Mouse (Mus musculus) right cerebral cortex, postnatal 4 days (tissue): ENCODE results near the gene Robo1.

ENCODE experiments used
- DNase-seq: peaks from one replicate; pipeline ENCODE4 v3.0.0-alpha.2; 2022

The Robo1 gene

GRCm38 (mm10) chr16:72307537-72308330, at the start of gene Robo1:
Gene Robo1 (plus strand): TSS chr16:72308306.
- no peak for DNase-seq

DNA sequence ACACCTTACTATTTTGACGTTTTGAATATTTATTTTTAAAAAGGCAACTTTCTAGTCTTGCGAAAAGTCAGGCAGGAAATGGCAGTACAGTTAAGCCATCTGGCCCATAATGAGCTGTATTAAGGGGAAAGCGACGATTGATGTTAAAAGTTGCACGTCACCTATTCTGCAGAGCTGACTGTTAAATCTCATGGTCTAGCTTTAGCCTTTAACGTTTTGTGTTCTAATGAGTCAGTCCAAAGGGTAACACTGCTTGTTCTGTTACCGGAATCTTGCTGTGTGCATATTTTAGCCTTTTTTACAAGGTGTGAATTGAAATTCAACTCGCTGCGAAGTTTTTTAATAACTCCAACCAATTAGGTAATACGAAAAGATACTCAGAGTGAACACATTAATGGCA, 40.3 kb upstream of the Robo1 start:
- DNase-seq, result no peak

GRCm38 (mm10) chr16:72276390-72277074, 31.6 kb upstream of the Robo1 start:
- DNase-seq, result no peak

DNA sequence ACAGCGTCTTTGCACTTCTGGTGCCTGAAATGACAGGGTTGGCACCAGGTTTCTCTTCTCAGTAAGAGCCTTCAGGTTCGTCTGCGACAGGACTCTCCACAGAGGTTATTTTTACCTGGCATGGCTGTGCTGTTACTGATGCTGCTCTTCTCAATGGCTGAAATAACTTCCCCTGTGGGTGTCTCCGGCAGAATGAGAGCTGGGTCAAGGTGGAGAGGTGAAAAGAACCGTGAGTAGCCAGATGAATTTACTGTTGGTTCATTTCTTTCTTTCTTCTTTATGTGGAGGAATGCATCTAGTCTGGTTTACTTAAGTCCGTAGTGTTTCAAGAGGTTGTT, 194 bp downstream of the Robo1 start:
- no peak for DNase-seq

GRCm38 (mm10) chr16:72327321-72327720, 19.2 kb downstream of the Robo1 start:
- DNase-seq, result no peak

DNA sequence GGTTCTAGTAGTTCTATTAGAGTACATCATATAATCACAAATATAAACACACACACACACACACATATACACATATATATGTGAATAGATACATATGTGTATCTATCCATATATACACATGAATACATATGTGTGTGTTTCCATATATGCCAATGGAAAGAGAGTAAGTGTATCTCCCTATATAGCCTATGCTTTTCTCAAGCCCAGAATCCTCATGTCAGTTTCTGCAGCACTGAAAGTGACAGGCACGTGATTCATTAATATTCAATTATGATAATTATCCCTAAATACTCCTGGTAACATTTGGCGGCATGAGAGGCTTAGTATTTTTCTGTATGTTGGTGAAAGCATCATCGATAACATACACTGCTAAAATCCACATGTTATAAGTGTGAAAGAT, 20.5 kb downstream of the Robo1 start:
- DNase-seq, result no peak

- no peak for DNase-seq
These were observed 29.7 kb downstream of the Robo1 start for GRCm38 (mm10) chr16:72337757-72338156.

GRCm38 (mm10) chr16:72350422-72350821, 42.3 kb downstream of the Robo1 start:
- DNase-seq, result no peak

GRCm38 (mm10) chr16:72356515-72357357, 48.6 kb downstream of the Robo1 start:
- DNase-seq, result no peak

- no peak for DNase-seq
These were observed 68.8 kb downstream of the Robo1 start for GRCm38 (mm10) chr16:72376896-72377295.

DNA sequence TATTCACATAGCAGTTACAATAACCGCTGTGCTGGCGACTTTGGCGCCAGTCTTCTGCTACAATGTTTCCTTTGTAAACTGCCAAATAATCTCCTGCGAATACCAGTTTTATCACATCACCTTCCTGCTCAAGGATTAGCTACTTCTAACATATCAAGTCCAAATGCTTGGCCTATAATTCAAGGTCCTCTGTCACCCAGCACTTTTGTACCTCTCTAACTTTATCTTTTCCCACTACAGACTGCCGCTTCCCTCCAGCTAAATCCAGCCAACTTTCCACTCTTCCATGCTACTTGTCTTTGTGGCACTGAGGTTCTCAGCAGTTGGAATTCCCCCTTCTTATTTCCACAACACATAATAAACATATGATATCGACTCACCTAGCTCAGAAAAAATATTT, 73.7 kb downstream of the Robo1 start:
- DNase-seq, result no peak

- no peak for DNase-seq
These were observed 75.5 kb downstream of the Robo1 start for GRCm38 (mm10) chr16:72383566-72383965.

DNA sequence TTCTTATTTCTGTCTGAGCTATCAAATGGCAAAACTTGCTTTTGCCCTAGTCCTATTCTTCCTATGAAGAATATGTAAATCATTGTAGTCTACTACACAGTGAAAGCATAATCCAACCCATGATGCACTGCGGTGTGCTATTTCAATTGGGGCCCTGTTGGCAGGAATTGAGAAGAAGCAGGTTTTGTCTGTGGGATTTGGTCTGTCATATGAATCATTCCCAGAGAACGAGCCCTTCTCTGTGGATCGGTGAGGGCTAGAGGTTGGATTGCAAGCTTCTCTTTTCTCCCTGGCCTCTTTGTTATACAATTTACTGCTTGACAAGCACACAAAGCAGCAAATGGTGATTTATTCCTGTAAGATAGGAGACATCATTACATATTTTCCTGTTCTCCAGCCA, 85.4 kb downstream of the Robo1 start:
- DNase-seq, result no peak

DNA sequence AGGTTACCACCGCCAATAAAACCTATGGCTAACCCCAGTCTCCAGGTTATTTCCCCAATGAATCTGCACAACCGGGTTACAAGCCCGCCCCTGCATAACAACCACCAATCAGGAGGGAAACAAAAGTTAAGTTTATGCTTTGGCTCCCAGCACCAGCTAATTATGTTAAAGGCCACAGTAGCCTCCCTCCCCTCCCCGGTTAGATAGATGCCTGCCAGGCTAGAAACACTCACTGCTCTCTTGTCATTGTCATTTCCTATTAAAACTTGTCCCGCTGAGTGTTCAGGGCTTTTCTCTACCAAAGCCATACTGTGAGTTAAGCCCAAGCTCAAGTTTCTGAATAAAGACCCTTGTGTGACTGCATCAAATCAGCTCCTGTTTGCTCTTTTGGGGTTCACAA, 90.7 kb downstream of the Robo1 start:
- DNase-seq, result no peak

DNA sequence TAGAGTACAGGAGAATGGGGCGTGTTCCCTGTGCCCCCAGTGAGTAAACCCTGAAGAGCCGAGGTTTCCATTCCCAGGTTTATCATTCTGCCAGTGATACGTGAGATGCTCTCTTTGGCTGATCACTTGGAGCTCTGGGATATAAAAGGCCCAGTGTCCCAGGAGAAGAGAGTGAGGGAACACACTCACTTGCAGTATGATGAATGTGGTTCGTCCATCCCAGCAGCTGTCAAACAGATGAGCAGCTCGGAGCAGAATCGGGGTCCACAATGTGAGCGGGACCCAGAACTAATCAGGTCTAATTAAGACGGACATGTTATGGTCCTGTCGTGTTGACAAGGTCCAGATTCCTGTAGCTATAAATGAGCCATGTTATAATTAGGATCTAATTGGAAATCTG, 94.3 kb downstream of the Robo1 start:
- DNase-seq, result no peak

DNA sequence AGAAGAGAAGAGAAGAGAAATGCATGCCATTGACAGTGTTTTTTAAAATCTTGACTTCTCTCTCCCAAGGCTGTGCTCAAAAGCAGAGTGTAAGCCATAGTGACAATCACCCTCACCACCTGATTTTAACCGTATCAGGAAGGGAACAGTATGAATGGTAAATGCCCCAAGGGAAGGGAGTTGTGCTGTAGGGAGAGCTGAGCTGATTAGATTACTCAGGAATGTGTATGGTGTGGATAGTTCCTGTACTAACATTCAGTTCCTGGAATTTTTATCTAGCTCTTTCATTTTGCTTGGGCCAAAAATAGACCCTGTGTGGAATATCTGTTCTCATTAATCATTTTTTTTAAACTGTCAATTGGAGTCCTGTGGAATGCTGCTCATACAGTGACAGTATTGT, 101.7 kb downstream of the Robo1 start:
- no peak for DNase-seq

DNA sequence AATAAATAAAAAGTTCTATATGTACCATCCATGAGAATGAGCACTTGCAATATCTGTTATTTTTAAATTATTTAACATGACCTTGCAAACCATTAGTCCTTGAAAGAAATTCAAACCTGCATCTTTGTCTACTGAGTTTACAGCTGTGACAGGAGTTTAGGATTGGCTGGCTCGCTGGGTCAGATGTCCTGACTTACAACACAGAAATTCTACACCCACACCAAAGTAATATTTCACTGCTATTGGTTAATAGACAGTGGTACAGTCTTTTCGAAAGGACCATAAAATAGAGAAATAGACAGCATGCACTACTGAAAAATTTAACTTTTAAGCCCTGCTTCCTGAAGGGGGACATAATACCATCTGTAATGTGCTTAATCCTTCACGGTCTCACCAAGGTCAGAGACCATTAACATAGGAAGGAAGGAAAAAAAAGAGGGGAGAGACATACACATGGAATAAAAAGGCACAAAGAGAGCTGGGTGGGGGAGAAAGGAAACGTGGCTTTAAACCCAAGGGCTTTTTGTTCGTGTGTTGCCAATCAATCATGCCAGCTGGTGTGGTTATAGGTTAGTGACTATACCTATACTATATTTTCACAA, 103.7 kb downstream of the Robo1 start:
- DNase-seq, result no peak

GRCm38 (mm10) chr16:72412879-72413278, 104.8 kb downstream of the Robo1 start:
- DNase-seq, result no peak

GRCm38 (mm10) chr16:72419328-72420066, 111.4 kb downstream of the Robo1 start:
- no peak for DNase-seq

GRCm38 (mm10) chr16:72422426-72422825, 114.3 kb downstream of the Robo1 start:
- DNase-seq, result no peak

- no peak for DNase-seq
These were observed 126.3 kb downstream of the Robo1 start for GRCm38 (mm10) chr16:72434396-72434795.

- no peak for DNase-seq
These were observed 136.5 kb downstream of the Robo1 start for GRCm38 (mm10) chr16:72444428-72445135.
